Mouse (Mus musculus) lung, adult 2 months (tissue): ENCODE results near the gene Insrr.

ENCODE experiments used
- CTCF ChIP-seq: fragments of 200-500 bp; IDR thresholded peaks from 2 replicates; pipeline ENCODE4 v1.5.1; 2011; ENCODE audit warnings: mild to moderate bottlenecking, low read length, control low read depth; ENCODE audit not compliant: insufficient read depth
- POLR2A ChIP-seq: fragments of 200-500 bp; IDR thresholded peaks from 2 replicates; pipeline ENCODE4 v1.6.1; 2011; ENCODE audit warnings: low read depth, mild to moderate bottlenecking, control low read depth, low read length, borderline replicate concordance; ENCODE audit errors: extremely low read depth

DNA sequence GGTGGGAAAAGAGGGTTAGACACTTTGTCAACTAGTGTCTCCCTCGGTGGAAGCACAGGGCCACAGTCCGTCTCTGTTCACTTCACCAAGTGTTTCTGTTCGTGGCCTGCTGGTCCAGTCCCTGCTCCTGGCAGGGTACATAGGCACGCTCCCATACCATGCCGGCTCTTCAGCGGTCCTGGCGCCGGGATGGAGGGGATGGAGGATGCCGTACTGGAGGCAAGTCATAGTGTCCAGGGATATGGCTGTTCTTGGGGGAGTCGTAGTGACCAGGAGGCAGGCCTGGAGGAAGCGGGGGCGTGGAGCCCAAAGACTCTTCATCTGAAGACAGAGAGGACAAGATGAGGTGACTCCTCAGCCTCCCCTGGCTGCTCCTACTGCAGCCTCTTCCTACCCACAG lies 46.8 kb upstream of the Insrr start:
- TF ChIP-seq CTCF = no peak
- no peak for TF ChIP-seq POLR2A
